Mouse (Mus musculus) layer of hippocampus, adult 9-10 months (tissue): ENCODE results near the gene Clec4f.
A peak's percentile ranks its signal among the peaks of the same experiment; 100 is the strongest.
"Not testable (repeated sequence)": the region's sequence is repeated elsewhere in the genome, so short reads cannot be mapped to it uniquely, and the experiment has no call there.

ENCODE experiments used
- DNase-seq: peaks from one replicate; pipeline ENCODE4 v3.0.0; 2022; ENCODE audit warnings: low spot score

Gene Clec4f

GRCm38 (mm10) chr6:83656087-83656486, at the start of gene Clec4f:
Gene Clec4f, minus strand, starts transcription at chr6:83656187.
- no peak for DNase-seq

GRCm38 (mm10) chr6:83704701-83705100, 48.7 kb upstream of the Clec4f start:
- no peak for DNase-seq

GRCm38 (mm10) chr6:83704294-83704693, 48.3 kb upstream of the Clec4f start:
- DNase-seq, result no peak

- no peak for DNase-seq
Measured at GRCm38 (mm10) chr6:83703722-83704078, 47.7 kb upstream of the Clec4f start.

GRCm38 (mm10) chr6:83703000-83703721, 47.2 kb upstream of the Clec4f start:
- DNase-seq, result no peak

- no peak for DNase-seq
Measured at GRCm38 (mm10) chr6:83702146-83702999, 46.4 kb upstream of the Clec4f start.

GRCm38 (mm10) chr6:83701001-83701400, 45.0 kb upstream of the Clec4f start:
- no peak for DNase-seq

GRCm38 (mm10) chr6:83699971-83700370, 44.0 kb upstream of the Clec4f start:
- DNase-seq, result no peak

- DNase-seq, result no peak
Measured at GRCm38 (mm10) chr6:83697932-83698331, 41.9 kb upstream of the Clec4f start.

GRCm38 (mm10) chr6:83696684-83697083, 40.7 kb upstream of the Clec4f start:
- DNase-seq, result no peak

GRCm38 (mm10) chr6:83695731-83696130, 39.7 kb upstream of the Clec4f start:
- DNase-seq, result no peak

- no peak for DNase-seq
Measured at GRCm38 (mm10) chr6:83693835-83694234, 37.8 kb upstream of the Clec4f start.

GRCm38 (mm10) chr6:83692962-83693361, 37.0 kb upstream of the Clec4f start:
- DNase-seq, result no peak

- no peak for DNase-seq
Measured at GRCm38 (mm10) chr6:83690936-83691335, 34.9 kb upstream of the Clec4f start.

- DNase-seq, result no peak
Measured at GRCm38 (mm10) chr6:83690277-83690676, 34.3 kb upstream of the Clec4f start.

GRCm38 (mm10) chr6:83689374-83689773, 33.4 kb upstream of the Clec4f start:
- DNase-seq, result no peak

GRCm38 (mm10) chr6:83677757-83678156, 21.8 kb upstream of the Clec4f start, which contains the start of gene Cd207:
Gene Cd207, minus strand, starts transcription at chr6:83677857.
- DNase-seq, result no peak

GRCm38 (mm10) chr6:83673395-83673794, 17.4 kb upstream of the Clec4f start:
- peak; percentile 63 for DNase-seq

- peak; percentile 12 for DNase-seq
Measured at GRCm38 (mm10) chr6:83665009-83665408, 9.0 kb upstream of the Clec4f start.

- no peak for DNase-seq
Measured at GRCm38 (mm10) chr6:83660821-83661220, 4.8 kb upstream of the Clec4f start.

GRCm38 (mm10) chr6:83646715-83647114, 9.3 kb downstream of the Clec4f start:
- DNase-seq, result no peak

GRCm38 (mm10) chr6:83635329-83635728, 20.7 kb downstream of the Clec4f start:
- DNase-seq, result no peak

GRCm38 (mm10) chr6:83634631-83635030, 21.4 kb downstream of the Clec4f start:
- DNase-seq, result not testable (repeated sequence)
